Mouse (Mus musculus): ENCODE data around the gene Dact2. TPM values are rescaled to one million over a fixed set of nuclear protein-coding genes. Genes with fewer than 3 reads are reported as not detected.

The Dact2 gene
- total RNA-seq, 2 experiments from 2014 or later: 19.9 to 25.2 TPM

- no peak for DNase-seq
Observed at GRCm38 (mm10) chr17:14173459-14173858, 30.6 kb downstream of the Dact2 start.

GRCm38 (mm10) chr17:14172731-14173130, 31.4 kb downstream of the Dact2 start:
- no peak for DNase-seq

- DNase-seq: no peak
Observed at GRCm38 (mm10) chr17:14172184-14172583, 31.9 kb downstream of the Dact2 start.

GRCm38 (mm10) chr17:14170961-14171479, 33.1 kb downstream of the Dact2 start:
- DNase-seq: no peak

GRCm38 (mm10) chr17:14169431-14169830, 34.7 kb downstream of the Dact2 start:
- DNase-seq: no peak

- no peak for DNase-seq
Observed at GRCm38 (mm10) chr17:14167594-14167993, 36.5 kb downstream of the Dact2 start.

- DNase-seq: no peak
Observed at GRCm38 (mm10) chr17:14166746-14167432, 37.2 kb downstream of the Dact2 start.

GRCm38 (mm10) chr17:14165934-14166610, 38.0 kb downstream of the Dact2 start:
- DNase-seq: no peak

- DNase-seq: peak; percentile 70 to 74
Observed at GRCm38 (mm10) chr17:14165332-14165876, 38.7 kb downstream of the Dact2 start.

GRCm38 (mm10) chr17:14160846-14161245, 43.3 kb downstream of the Dact2 start:
- DNase-seq: no peak

GRCm38 (mm10) chr17:14157779-14158195, 46.3 kb downstream of the Dact2 start:
- no peak for DNase-seq

Other genes starting within 250 kb of the Dact2 start
- not detected for gene Gm7356, start 200.6 kb downstream of the Dact2 start, total RNA-seq (2021)
- gene Gm7358, start 144.8 kb downstream of the Dact2 start, total RNA-seq (2021): not detected
- gene Smoc2, start 75.2 kb upstream of the Dact2 start, total RNA-seq (2021): 10 to 100 TPM; 34.1 to 35.7 TPM